Mouse (Mus musculus): Measurements from ENCODE around the gene Swi5. TPM values are rescaled to one million over a fixed set of nuclear protein-coding genes. Genes with fewer than 3 reads are reported as not detected.

The Swi5 gene
- 162 and 198 TPM in 2 replicates for polyA plus RNA-seq (2014; fragmentation: Nextera tagmentation; extraction: Ambion mirVana)

DNA sequence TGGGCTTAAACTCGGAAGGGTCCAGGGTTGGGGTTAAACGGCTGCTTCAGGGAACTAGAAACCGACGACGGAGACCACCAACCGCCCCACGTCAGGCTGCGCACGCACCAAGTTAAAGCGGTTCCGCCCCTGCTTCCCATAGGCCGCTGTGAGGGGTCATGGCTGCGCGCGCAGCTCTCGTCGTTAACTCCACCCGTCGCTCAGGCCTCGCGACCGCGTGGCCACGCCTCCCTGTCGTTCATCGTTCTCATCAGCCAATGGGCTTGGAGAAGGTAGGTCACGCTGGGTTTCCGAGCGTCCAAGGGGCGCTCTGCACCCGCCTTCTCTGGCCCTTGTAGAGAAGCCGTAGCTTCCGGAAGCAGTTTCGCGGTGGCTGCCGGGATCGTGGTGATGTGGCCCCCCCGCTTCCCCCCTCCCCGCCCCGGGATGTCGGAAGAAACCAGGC, at the start of gene Swi5:
Swi5 (minus strand) TSS at position 153 of the 445 bp plus-strand sequence.
- peak; percentile 99 for ATAC-seq (replicated peaks; ENCODE audit: low FRiP score, low TSS enrichment, low read depth)
- H3K9me3 ChIP-seq (ENCODE audit: control insufficient read depth, low read length), result no peaks in the 10 kb centered on the region
- peaks cover 7% of the 10 kb centered on the region; the same call in 1 of the 2 replicates for H3K4me1 ChIP-seq (replicated peaks; ENCODE audit: control insufficient read depth, insufficient read depth, low read length)
- peak within 1 kb of the TSS; percentile 74 for H3K4me3 ChIP-seq (ENCODE audit: low read depth, low read length)
- peak within 1 kb of the TSS; percentile 96 for H3K4me2 ChIP-seq (ENCODE audit: low read length)
- no peaks in the 10 kb centered on the region for H3K27me3 ChIP-seq (replicated peaks; ENCODE audit: control insufficient read depth, insufficient read depth, low read length)
- peaks cover 36% of the 10 kb centered on the region for H3K36me3 ChIP-seq (ENCODE audit: control insufficient read depth, insufficient read depth, low read length)
- peak within 1 kb of the TSS; percentile 45 for H3K27ac ChIP-seq (ENCODE audit: low read depth)
- peak; percentile 97 for DNase-seq (ENCODE audit: low spot score)
- peak within 1 kb of the TSS; percentile 75 for H3K9ac ChIP-seq (ENCODE audit: low read length)
- WGBS, result under 1% methylated on average over 40 of the region's 41 CpGs

- H3K27me3 ChIP-seq (replicated peaks; ENCODE audit: control insufficient read depth, insufficient read depth, low read length), result no peaks in the 10 kb centered on the region
- no peak for ATAC-seq (replicated peaks; ENCODE audit: low FRiP score, low TSS enrichment, low read depth)
- DNase-seq (ENCODE audit: low spot score), result no peak
- peaks cover 37% of the 10 kb centered on the region for H3K36me3 ChIP-seq (ENCODE audit: control insufficient read depth, insufficient read depth, low read length)
- H3K9me3 ChIP-seq (ENCODE audit: control insufficient read depth, low read length), result no peaks in the 10 kb centered on the region
- WGBS, result 50% methylated on average over 15 of the region's 15 CpGs
- no peak overlapping the region for H3K27ac ChIP-seq (ENCODE audit: low read depth)
- H3K9ac ChIP-seq (ENCODE audit: low read length), result no peak overlapping the region
- no peak overlapping the region for H3K4me2 ChIP-seq (ENCODE audit: low read length)
- H3K4me1 ChIP-seq (replicated peaks; ENCODE audit: control insufficient read depth, insufficient read depth, low read length), result no peaks in the 10 kb centered on the region
- H3K4me3 ChIP-seq (ENCODE audit: low read depth, low read length), result no peak overlapping the region
Measured at GRCm38 (mm10) chr2:32335888-32336287, 48.0 kb upstream of the Swi5 start.

- 83% methylated on average over 5 of the region's 5 CpGs for WGBS
- ATAC-seq (replicated peaks; ENCODE audit: low FRiP score, low TSS enrichment, low read depth) (no peak), DNase-seq (ENCODE audit: low spot score) (no peak)
- H3K9ac ChIP-seq (ENCODE audit: low read length), result no peak overlapping the region
- no peak overlapping the region for H3K27ac ChIP-seq (ENCODE audit: low read depth)
- H3K4me2 ChIP-seq (ENCODE audit: low read length), result no peak overlapping the region
- H3K27me3 ChIP-seq (replicated peaks; ENCODE audit: control insufficient read depth, insufficient read depth, low read length), result no peaks in the 10 kb centered on the region
- no peaks in the 10 kb centered on the region for H3K4me1 ChIP-seq (replicated peaks; ENCODE audit: control insufficient read depth, insufficient read depth, low read length)
- H3K4me3 ChIP-seq (ENCODE audit: low read depth, low read length), result no peak overlapping the region
- H3K9me3 ChIP-seq (ENCODE audit: control insufficient read depth, low read length), result no peaks in the 10 kb centered on the region
- peaks cover 21% of the 10 kb centered on the region for H3K36me3 ChIP-seq (ENCODE audit: control insufficient read depth, insufficient read depth, low read length)
Measured at GRCm38 (mm10) chr2:32332159-32332558, 44.3 kb upstream of the Swi5 start.

DNA sequence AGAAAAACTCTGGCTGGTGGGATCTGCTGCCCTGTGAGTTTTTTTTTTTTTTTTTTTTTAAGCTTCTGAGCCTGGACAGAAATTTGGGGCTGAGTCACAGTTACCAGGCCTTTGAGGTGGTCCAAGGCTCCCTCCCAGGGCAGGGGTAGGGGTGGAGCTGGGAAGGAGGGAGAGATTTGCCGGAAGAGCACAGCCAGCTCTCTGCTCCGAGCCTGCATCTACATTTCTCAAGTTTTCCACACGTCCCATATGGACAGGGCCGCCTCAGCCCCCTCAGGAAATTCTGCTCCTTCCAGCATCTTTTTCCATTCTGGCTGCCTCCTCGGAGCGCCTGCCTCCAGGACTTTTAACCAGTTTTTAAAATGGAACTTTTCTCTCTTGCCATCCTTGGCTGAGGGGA, 41.7 kb upstream of the Swi5 start:
- Histone ChIP-seq H3K4me1 (replicated peaks; ENCODE audit: control insufficient read depth, insufficient read depth, low read length) (0 out of 2 replicates have a peak, but pooled peaks cover 3% of the 10 kb centered on the region), H3K9me3 (ENCODE audit: control insufficient read depth, low read length) (no peaks in the 10 kb centered on the region), H3K36me3 (ENCODE audit: control insufficient read depth, insufficient read depth, low read length) (peaks cover 2% of the 10 kb centered on the region; the same call in 1 of the 2 replicates), H3K27ac (ENCODE audit: low read depth) (no peak overlapping the region), H3K4me3 (ENCODE audit: low read depth, low read length) (no peak overlapping the region), H3K4me2 (ENCODE audit: low read length) (no peak overlapping the region), H3K9ac (ENCODE audit: low read length) (no peak overlapping the region), H3K27me3 (replicated peaks; ENCODE audit: control insufficient read depth, insufficient read depth, low read length) (no peaks in the 10 kb centered on the region)
- ATAC-seq (replicated peaks; ENCODE audit: low FRiP score, low TSS enrichment, low read depth) (no peak), DNase-seq (ENCODE audit: low spot score) (no peak)
- 33% methylated on average over 6 of the region's 6 CpGs for WGBS

GRCm38 (mm10) chr2:32328911-32329460, 41.1 kb upstream of the Swi5 start:
- Histone ChIP-seq H3K36me3 (ENCODE audit: control insufficient read depth, insufficient read depth, low read length) (no peaks in the 10 kb centered on the region), H3K4me3 (ENCODE audit: low read depth, low read length) (no peak overlapping the region), H3K9me3 (ENCODE audit: control insufficient read depth, low read length) (no peaks in the 10 kb centered on the region), H3K9ac (ENCODE audit: low read length) (0 out of 2 replicates have a peak overlapping the region, but pooled peaks have one; percentile 10), H3K27ac (ENCODE audit: low read depth) (no peak overlapping the region), H3K4me1 (replicated peaks; ENCODE audit: control insufficient read depth, insufficient read depth, low read length) (0 out of 2 replicates have a peak, but pooled peaks cover 3% of the 10 kb centered on the region), H3K27me3 (replicated peaks; ENCODE audit: control insufficient read depth, insufficient read depth, low read length) (no peaks in the 10 kb centered on the region), H3K4me2 (ENCODE audit: low read length) (no peak overlapping the region)
- WGBS, result 29% methylated on average over 13 of the region's 13 CpGs
- no peak for ATAC-seq (replicated peaks; ENCODE audit: low FRiP score, low TSS enrichment, low read depth)
- no peak for DNase-seq (ENCODE audit: low spot score)

- no peaks in the 10 kb centered on the region for H3K36me3 ChIP-seq (ENCODE audit: control insufficient read depth, insufficient read depth, low read length)
- H3K9ac ChIP-seq (ENCODE audit: low read length), result no peak overlapping the region
- 0 out of 2 replicates have a peak, but pooled peaks cover 3% of the 10 kb centered on the region for H3K4me1 ChIP-seq (replicated peaks; ENCODE audit: control insufficient read depth, insufficient read depth, low read length)
- no peaks in the 10 kb centered on the region for H3K9me3 ChIP-seq (ENCODE audit: control insufficient read depth, low read length)
- DNase-seq (ENCODE audit: low spot score) (no peak), ATAC-seq (replicated peaks; ENCODE audit: low FRiP score, low TSS enrichment, low read depth) (no peak)
- no peak overlapping the region for H3K4me3 ChIP-seq (ENCODE audit: low read depth, low read length)
- H3K4me2 ChIP-seq (ENCODE audit: low read length), result no peak overlapping the region
- 65% methylated on average over 4 of the region's 4 CpGs for WGBS
- H3K27me3 ChIP-seq (replicated peaks; ENCODE audit: control insufficient read depth, insufficient read depth, low read length), result no peaks in the 10 kb centered on the region
- no peak overlapping the region for H3K27ac ChIP-seq (ENCODE audit: low read depth)
Measured at GRCm38 (mm10) chr2:32327200-32327599, 39.3 kb upstream of the Swi5 start.

DNA sequence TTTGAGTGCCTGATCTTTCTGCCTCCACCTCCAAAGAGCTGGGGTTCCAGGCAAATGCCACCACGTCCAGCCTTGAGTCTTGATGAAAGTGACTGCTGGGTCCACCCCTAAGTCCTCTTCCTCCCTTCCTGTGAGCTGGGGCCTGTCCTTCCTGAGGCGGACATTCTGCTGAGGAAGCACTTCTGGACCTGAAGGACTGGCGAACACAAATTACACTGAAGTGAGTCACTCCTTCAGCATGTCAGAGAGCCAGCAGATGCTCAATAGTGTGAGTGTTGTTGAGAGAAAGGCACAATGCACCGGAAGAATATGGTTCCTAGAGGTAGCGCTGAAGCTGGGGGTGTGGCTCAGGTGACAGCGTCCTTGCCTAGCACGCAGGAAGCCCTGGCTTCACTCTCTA, 37.5 kb upstream of the Swi5 start:
- no peak for DNase-seq (ENCODE audit: low spot score)

DNA sequence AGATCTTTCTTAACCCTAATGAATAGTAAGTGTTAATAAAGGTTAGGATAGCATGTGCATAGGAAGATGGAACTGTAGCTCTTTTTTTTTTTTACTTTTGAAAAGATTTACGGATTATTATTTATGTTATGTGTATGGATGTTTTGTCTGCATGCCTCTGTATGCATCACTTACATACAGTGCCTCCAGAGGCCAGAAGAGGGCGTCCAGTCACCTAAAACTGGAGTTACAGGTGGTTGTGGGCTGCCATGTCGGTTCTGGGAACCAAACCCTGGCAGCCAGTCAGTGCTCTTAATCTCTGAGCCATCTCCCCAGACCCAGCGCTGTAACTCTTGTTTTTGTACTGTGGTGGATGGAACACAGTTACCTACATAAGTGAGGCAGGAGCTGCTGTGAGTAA, 36.4 kb upstream of the Swi5 start:
- 50% methylated on average over 4 of the region's 4 CpGs for WGBS
- Histone ChIP-seq H3K9ac (ENCODE audit: low read length) (no peak overlapping the region), H3K27me3 (replicated peaks; ENCODE audit: control insufficient read depth, insufficient read depth, low read length) (no peaks in the 10 kb centered on the region), H3K27ac (ENCODE audit: low read depth) (no peak overlapping the region), H3K9me3 (ENCODE audit: control insufficient read depth, low read length) (no peaks in the 10 kb centered on the region), H3K4me3 (ENCODE audit: low read depth, low read length) (no peak overlapping the region), H3K4me2 (ENCODE audit: low read length) (no peak overlapping the region), H3K4me1 (replicated peaks; ENCODE audit: control insufficient read depth, insufficient read depth, low read length) (peaks cover 14% of the 10 kb centered on the region), H3K36me3 (ENCODE audit: control insufficient read depth, insufficient read depth, low read length) (no peaks in the 10 kb centered on the region)
- DNase-seq (ENCODE audit: low spot score), result no peak
- no peak for ATAC-seq (replicated peaks; ENCODE audit: low FRiP score, low TSS enrichment, low read depth)

More for the DNA sequence above, 37.5 kb upstream of the Swi5 start:
- Histone ChIP-seq H3K9me3 (ENCODE audit: control insufficient read depth, low read length) (no peaks in the 10 kb centered on the region), H3K27me3 (replicated peaks; ENCODE audit: control insufficient read depth, insufficient read depth, low read length) (no peaks in the 10 kb centered on the region), H3K4me3 (ENCODE audit: low read depth, low read length) (no peak overlapping the region), H3K27ac (ENCODE audit: low read depth) (peak overlapping the region; percentile 48; the same call in 1 of the 2 replicates), H3K4me2 (ENCODE audit: low read length) (no peak overlapping the region), H3K4me1 (replicated peaks; ENCODE audit: control insufficient read depth, insufficient read depth, low read length) (peaks cover 4% of the 10 kb centered on the region; the same call in 1 of the 2 replicates), H3K9ac (ENCODE audit: low read length) (no peak overlapping the region), H3K36me3 (ENCODE audit: control insufficient read depth, insufficient read depth, low read length) (no peaks in the 10 kb centered on the region)
- no peak for ATAC-seq (replicated peaks; ENCODE audit: low FRiP score, low TSS enrichment, low read depth)
- WGBS, result 45% methylated on average over 7 of the region's 7 CpGs

All from intestine, embryonic 14.5 days (tissue).